Mouse (Mus musculus): ENCODE measurements around the gene Tdg. TPM values are rescaled to one million over a fixed set of nuclear protein-coding genes. Genes with fewer than 3 reads are reported as not detected.
A peak's percentile ranks its signal among the peaks of the same experiment; 100 is the strongest.

Tdg gene
- polyA plus RNA-seq, 1 experiment from 2014 or later = 229 TPM

- no peak overlapping the region for H3K27ac ChIP-seq
- peak overlapping the region; percentile 42 for H3K4me2 ChIP-seq (replicated peaks)
- H3K9ac ChIP-seq (replicated peaks) = no peak overlapping the region
- no peak overlapping the region for H3K4me3 ChIP-seq (replicated peaks)
- 0 out of 2 replicates have a peak, but pooled peaks cover 4% of the 10 kb centered on the region for H3K4me1 ChIP-seq (replicated peaks)
- no peaks in the 10 kb centered on the region for H3K36me3 ChIP-seq
- 25% methylated on average over 22 of the region's 22 CpGs for WGBS
- ATAC-seq = peak; percentile 96
- no peaks in the 10 kb centered on the region for H3K9me3 ChIP-seq
- H3K27me3 ChIP-seq = no peaks in the 10 kb centered on the region
Measured at GRCm38 (mm10) chr10:82666436-82667234, 37.0 kb downstream of the Tdg start.

- Histone ChIP-seq H3K27ac (no peak overlapping the region), H3K4me2 (replicated peaks) (no peak overlapping the region), H3K27me3 (no peaks in the 10 kb centered on the region), H3K9me3 (no peaks in the 10 kb centered on the region), H3K4me3 (replicated peaks) (no peak overlapping the region), H3K4me1 (replicated peaks) (0 out of 2 replicates have a peak, but pooled peaks cover 4% of the 10 kb centered on the region), H3K36me3 (no peaks in the 10 kb centered on the region), H3K9ac (replicated peaks) (no peak overlapping the region)
- no peak for ATAC-seq
- WGBS = 73% methylated on average over 6 of the region's 6 CpGs
Measured at GRCm38 (mm10) chr10:82670205-82670604, 40.6 kb downstream of the Tdg start.

GRCm38 (mm10) chr10:82676949-82677348 is 47.3 kb downstream of the Tdg start:
- H3K9me3 ChIP-seq = no peaks in the 10 kb centered on the region
- no peaks in the 10 kb centered on the region for H3K36me3 ChIP-seq
- no peak for ATAC-seq
- H3K27me3 ChIP-seq = no peaks in the 10 kb centered on the region
- no peaks in the 10 kb centered on the region for H3K4me1 ChIP-seq (replicated peaks)
- H3K9ac ChIP-seq (replicated peaks) = no peak overlapping the region
- no peak overlapping the region for H3K4me3 ChIP-seq (replicated peaks)
- H3K4me2 ChIP-seq (replicated peaks) = no peak overlapping the region
- whole genome bisulfite sequencing = 83% methylated on average over 6 of the region's 6 CpGs
- no peak overlapping the region for H3K27ac ChIP-seq

DNA sequence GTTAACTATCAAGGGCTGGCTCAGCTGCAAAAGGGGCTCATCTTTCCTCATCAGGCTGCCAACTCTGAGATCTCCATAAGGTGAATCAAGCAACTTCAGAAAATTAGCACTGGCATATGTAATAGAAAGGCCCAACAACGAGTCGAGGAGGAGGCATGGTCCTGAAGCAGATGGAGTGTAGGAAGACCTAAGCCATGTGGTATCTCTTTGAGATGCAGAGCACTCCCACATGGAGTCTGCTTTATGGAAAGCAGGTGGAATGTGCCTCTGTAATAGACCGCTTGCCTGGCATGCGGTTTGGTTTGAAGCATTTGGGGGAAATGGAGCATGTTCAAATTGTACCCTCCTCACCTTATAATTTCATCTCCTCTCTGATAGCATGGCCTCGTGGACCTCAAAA is 51.1 kb downstream of the Tdg start:
- H3K4me2 ChIP-seq (replicated peaks) = no peak overlapping the region
- no peak overlapping the region for H3K9ac ChIP-seq (replicated peaks)
- no peaks in the 10 kb centered on the region for H3K27me3 ChIP-seq
- ATAC-seq = no peak
- no peak overlapping the region for H3K27ac ChIP-seq
- no peaks in the 10 kb centered on the region for H3K4me1 ChIP-seq (replicated peaks)
- no peaks in the 10 kb centered on the region for H3K36me3 ChIP-seq
- no peaks in the 10 kb centered on the region for H3K9me3 ChIP-seq
- WGBS = 91% methylated on average over 5 of the region's 5 CpGs
- no peak overlapping the region for H3K4me3 ChIP-seq (replicated peaks)

GRCm38 (mm10) chr10:82681639-82682038 is 52.0 kb downstream of the Tdg start:
- no peak overlapping the region for H3K9ac ChIP-seq (replicated peaks)
- no peak overlapping the region for H3K4me2 ChIP-seq (replicated peaks)
- H3K4me1 ChIP-seq (replicated peaks) = no peaks in the 10 kb centered on the region
- 83% methylated on average over 7 of the region's 7 CpGs for WGBS
- H3K27me3 ChIP-seq = no peaks in the 10 kb centered on the region
- no peaks in the 10 kb centered on the region for H3K36me3 ChIP-seq
- no peak for ATAC-seq
- no peaks in the 10 kb centered on the region for H3K9me3 ChIP-seq
- no peak overlapping the region for H3K4me3 ChIP-seq (replicated peaks)
- H3K27ac ChIP-seq = no peak overlapping the region

DNA sequence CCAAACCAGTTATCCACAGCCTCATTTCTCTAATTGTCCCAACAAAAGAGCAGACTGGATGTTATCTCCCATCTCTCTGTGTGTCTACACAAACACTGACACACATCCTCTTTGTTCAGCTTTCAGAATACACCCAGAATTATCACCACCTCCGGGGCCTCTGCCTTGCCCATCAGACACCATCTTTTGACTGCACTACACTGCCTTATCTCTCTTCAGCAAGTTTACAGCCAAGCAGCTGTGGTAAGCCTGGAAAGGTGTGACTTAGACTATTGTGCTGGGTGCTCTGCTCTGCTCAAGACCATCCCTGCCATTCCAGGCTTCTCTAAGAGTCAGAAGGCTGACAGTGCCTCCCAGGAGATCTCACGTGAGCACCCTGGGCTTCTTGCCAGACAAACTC is 55.8 kb downstream of the Tdg start:
- Histone ChIP-seq H3K9ac (replicated peaks) (no peak overlapping the region), H3K27me3 (0 out of 2 replicates have a peak, but pooled peaks cover 2% of the 10 kb centered on the region), H3K36me3 (no peaks in the 10 kb centered on the region), H3K27ac (no peak overlapping the region), H3K4me3 (replicated peaks) (no peak overlapping the region), H3K4me1 (replicated peaks) (peaks cover 2% of the 10 kb centered on the region), H3K9me3 (no peaks in the 10 kb centered on the region), H3K4me2 (replicated peaks) (no peak overlapping the region)
- 93% methylated on average over 2 of the region's 2 CpGs for WGBS
- ATAC-seq = no peak

GRCm38 (mm10) chr10:82689681-82690211 is 60.1 kb downstream of the Tdg start:
- Histone ChIP-seq H3K4me3 (replicated peaks) (no peak overlapping the region), H3K27ac (no peak overlapping the region), H3K9ac (replicated peaks) (no peak overlapping the region), H3K27me3 (0 out of 2 replicates have a peak, but pooled peaks cover 3% of the 10 kb centered on the region), H3K4me1 (replicated peaks) (peaks cover 7% of the 10 kb centered on the region), H3K9me3 (no peaks in the 10 kb centered on the region), H3K36me3 (no peaks in the 10 kb centered on the region), H3K4me2 (replicated peaks) (no peak overlapping the region)
- WGBS = 81% methylated on average over 7 of the region's 7 CpGs
- ATAC-seq = no peak

- WGBS = 7% methylated on average over 14 of the region's 14 CpGs
- no peak within 1 kb of the TSS; the same call in 1 of the 2 replicates for H3K4me3 ChIP-seq (replicated peaks)
- peak within 1 kb of the TSS; percentile 32 for H3K4me2 ChIP-seq (replicated peaks)
- no peak for ATAC-seq
- 0 out of 2 replicates have a peak, but pooled peaks cover 3% of the 10 kb centered on the region for H3K27me3 ChIP-seq
- 0 out of 2 replicates have a peak within 1 kb of the TSS, but pooled peaks have one; percentile 32 for H3K9ac ChIP-seq (replicated peaks)
- peaks cover 7% of the 10 kb centered on the region for H3K4me1 ChIP-seq (replicated peaks)
- H3K9me3 ChIP-seq = no peaks in the 10 kb centered on the region
- no peak within 1 kb of the TSS for H3K27ac ChIP-seq
- H3K36me3 ChIP-seq = no peaks in the 10 kb centered on the region
Measured at GRCm38 (mm10) chr10:82690494-82690893, 60.9 kb downstream of the Tdg start, which contains the start of gene Glt8d2. TSS of gene Glt8d2 (minus strand) at chr10:82690650.

GRCm38 (mm10) chr10:82695956-82696355 is 66.3 kb downstream of the Tdg start, which contains the start of gene Hcfc2:
TSS of gene Hcfc2 (plus strand) at chr10:82696160.
- H3K36me3 ChIP-seq = no peaks in the 10 kb centered on the region
- ATAC-seq = no peak
- WGBS = 89% methylated on average over 5 of the region's 5 CpGs
- no peak within 1 kb of the TSS for H3K4me2 ChIP-seq (replicated peaks)
- no peaks in the 10 kb centered on the region for H3K9me3 ChIP-seq
- H3K27ac ChIP-seq = no peak within 1 kb of the TSS
- no peaks in the 10 kb centered on the region for H3K27me3 ChIP-seq
- no peak within 1 kb of the TSS for H3K4me3 ChIP-seq (replicated peaks)
- peaks cover 15% of the 10 kb centered on the region for H3K4me1 ChIP-seq (replicated peaks)
- no peak within 1 kb of the TSS for H3K9ac ChIP-seq (replicated peaks)

DNA sequence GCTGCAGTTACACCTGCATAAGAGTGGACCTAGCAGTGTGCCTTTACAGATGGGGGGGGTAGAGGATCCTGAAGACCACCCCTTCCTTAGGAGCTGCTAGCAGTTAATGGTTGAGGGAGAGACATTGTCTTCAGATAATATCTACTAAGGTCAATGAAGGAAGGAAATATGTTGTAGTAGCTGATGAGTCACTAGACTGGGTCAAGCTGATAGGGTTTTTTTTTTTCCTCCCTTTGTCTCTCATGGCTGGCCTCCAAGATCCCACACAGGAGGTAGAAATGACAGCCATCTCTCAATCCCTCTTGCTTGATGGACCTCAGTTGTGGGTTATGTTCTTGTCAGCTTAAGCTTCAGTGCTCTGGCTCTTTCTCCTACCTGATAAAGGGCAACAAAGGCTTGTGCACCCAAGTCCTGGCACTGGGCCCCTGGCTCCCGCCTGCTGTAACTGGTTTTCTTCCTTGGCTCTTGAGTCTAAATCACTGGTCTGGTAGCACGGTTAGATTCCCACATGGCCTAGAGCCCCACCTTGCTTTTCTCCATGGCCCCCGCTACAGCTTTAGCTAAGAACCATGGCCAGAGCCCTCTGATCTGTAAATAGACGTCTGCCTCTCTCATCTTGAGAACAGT is 66.9 kb downstream of the Tdg start:
- 78% methylated on average over 4 of the region's 4 CpGs for WGBS
- no peak overlapping the region for H3K4me2 ChIP-seq (replicated peaks)
- no peaks in the 10 kb centered on the region for H3K27me3 ChIP-seq
- no peaks in the 10 kb centered on the region for H3K9me3 ChIP-seq
- peaks cover 15% of the 10 kb centered on the region for H3K4me1 ChIP-seq (replicated peaks)
- H3K4me3 ChIP-seq (replicated peaks) = no peak overlapping the region
- H3K36me3 ChIP-seq = peaks cover 4% of the 10 kb centered on the region; the same call in 1 of the 2 replicates
- no peak overlapping the region for H3K27ac ChIP-seq
- H3K9ac ChIP-seq (replicated peaks) = no peak overlapping the region
- ATAC-seq = no peak

GRCm38 (mm10) chr10:82697305-82697898 is 67.8 kb downstream of the Tdg start:
- peaks cover 15% of the 10 kb centered on the region for H3K4me1 ChIP-seq (replicated peaks)
- 81% methylated on average over 3 of the region's 3 CpGs for WGBS
- H3K27ac ChIP-seq = no peak overlapping the region
- ATAC-seq = no peak
- no peak overlapping the region for H3K4me3 ChIP-seq (replicated peaks)
- H3K27me3 ChIP-seq = no peaks in the 10 kb centered on the region
- H3K9ac ChIP-seq (replicated peaks) = no peak overlapping the region
- H3K36me3 ChIP-seq = peaks cover 6% of the 10 kb centered on the region; the same call in 1 of the 2 replicates
- no peak overlapping the region for H3K4me2 ChIP-seq (replicated peaks)
- no peaks in the 10 kb centered on the region for H3K9me3 ChIP-seq

Measured in midbrain, embryonic 13.5 days (tissue).